Mouse (Mus musculus) G1E (cell line): Measurements from ENCODE around the gene Arhgap24.

Experiments used
- CTCF ChIP-seq: IDR thresholded peaks from 2 replicates; pipeline ENCODE4 v1.5.1; 2012; ENCODE audit warnings: low read depth, low read length, inconsistent platforms, mixed read lengths
- GATA1 ChIP-seq: IDR thresholded peaks from 2 replicates; pipeline ENCODE4 v1.6.1; 2012; ENCODE audit warnings: borderline replicate concordance, low read length, inconsistent platforms, mixed read lengths
- GATA2 ChIP-seq: IDR thresholded peaks from 2 replicates; pipeline ENCODE4 v1.6.1; 2012; ENCODE audit warnings: low read depth, low read length, inconsistent platforms, borderline replicate concordance
- POLR2AphosphoS5 ChIP-seq: IDR thresholded peaks from 2 replicates; pipeline ENCODE4 v1.6.1; 2012; ENCODE audit warnings: low read depth, low read length, inconsistent platforms; ENCODE audit not compliant: insufficient replicate concordance
- TAL1 ChIP-seq: conservative IDR thresholded peaks from 2 replicates; pipeline ENCODE4 v1.6.1; 2012; ENCODE audit warnings: low read depth, low read length, inconsistent platforms, mixed read lengths

DNA sequence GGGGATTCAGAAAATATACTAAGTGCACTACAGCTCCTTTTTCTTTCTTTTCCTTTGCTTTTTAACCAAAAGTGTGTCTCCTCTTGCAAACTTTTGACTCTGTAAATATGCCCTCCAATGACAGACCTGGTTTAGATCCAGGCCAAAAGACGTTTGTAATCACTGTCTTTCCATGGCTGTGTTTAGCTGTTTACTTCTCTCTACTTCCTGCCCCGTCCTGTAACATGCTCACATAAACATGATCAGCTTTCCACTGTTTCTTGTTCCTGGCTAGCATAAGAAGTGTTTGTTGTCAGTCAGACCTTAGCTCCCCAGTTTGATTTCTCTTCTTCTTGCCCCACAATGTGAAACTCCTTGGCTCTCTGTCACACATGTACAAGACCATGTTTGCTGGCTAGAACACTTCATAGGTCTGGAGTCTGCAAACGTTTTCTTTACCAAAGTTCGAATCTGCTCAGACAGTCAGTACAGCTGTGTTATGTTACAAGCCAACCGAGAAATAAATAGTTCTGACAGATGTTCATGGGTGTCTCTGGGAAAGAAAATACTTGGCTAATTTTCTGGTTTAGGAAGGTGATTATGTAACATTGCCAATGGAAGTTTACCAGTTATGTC is 189.6 kb downstream of the Arhgap24 start:
- no peak for TF ChIP-seq CTCF
- no peak for TF ChIP-seq POLR2AphosphoS5
- TF ChIP-seq TAL1, result no peak
- TF ChIP-seq GATA1, result no peak
- no peak for TF ChIP-seq GATA2
